Mouse (Mus musculus) lung, postnatal 25 days (tissue): ENCODE data around the gene Ephb1.

Experiments
- DNase-seq: peaks from one replicate; pipeline ENCODE4 v3.0.0; 2022; ENCODE audit warnings: low spot score

Ephb1 gene

GRCm38 (mm10) chr9:102352186-102353055 lies 2.1 kb downstream of the Ephb1 start:
- no peak for DNase-seq

- DNase-seq, result no peak
Measured at GRCm38 (mm10) chr9:102351721-102352120, 2.8 kb downstream of the Ephb1 start.

DNA sequence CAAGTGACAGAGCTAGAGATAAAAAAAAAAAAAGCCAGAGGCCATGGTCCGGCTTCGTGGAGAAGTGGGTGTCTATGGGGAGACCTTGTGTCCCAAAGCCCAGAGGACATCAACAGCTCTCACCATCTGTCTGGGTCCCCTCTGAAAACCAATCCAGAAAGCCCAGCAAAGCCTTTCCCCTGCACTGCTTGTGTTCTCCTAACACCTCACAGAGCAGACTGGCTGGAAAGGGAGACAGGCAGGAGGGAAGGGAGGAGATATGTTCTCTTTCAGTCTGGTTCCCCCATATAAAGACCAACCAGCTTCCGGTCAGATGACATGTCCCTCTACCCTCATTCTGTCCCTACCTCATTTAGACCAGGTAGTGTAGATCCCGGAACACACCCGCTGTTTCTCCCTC lies 3.3 kb downstream of the Ephb1 start:
- no peak for DNase-seq

DNA sequence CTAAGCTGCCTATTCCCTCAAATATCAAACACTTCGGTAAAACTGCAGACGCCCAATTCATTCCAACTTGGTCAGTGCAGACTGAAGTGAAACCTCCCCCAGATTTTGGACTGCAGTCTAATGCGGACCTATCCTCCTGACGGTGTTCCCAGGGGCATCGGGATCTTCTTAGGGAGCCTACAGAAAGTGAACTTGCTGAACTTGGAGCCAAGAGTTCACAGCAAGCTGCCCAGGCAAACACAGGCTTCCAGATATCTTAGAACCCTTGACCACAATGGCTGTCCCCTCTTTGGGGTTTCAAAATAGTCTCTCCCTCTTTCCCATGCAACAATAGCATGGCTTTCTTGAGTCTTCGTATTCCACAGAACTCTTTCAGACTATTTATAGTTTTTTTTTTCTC lies 3.8 kb downstream of the Ephb1 start:
- DNase-seq, result no peak

- DNase-seq, result no peak
Measured at GRCm38 (mm10) chr9:102350076-102350475, 4.4 kb downstream of the Ephb1 start.

DNA sequence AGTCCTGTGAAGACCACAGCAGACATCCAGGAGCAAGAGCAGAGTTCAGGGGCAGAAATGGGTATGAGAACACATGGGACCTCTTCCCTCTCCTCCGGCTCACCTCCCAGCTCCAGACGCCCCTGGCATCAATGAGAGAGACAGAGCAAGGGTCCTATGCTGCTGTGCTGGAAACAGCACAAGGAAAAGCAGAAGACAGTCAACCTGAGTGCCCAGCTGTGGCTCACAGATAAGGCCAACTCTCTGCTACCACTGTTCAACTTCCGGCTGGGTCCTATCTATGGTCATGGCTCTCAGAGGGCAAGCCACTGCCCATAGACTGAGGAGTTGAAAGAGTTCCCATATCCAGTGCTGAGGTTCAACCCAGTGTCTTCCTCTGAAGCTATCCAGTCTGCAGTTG lies 7.7 kb downstream of the Ephb1 start:
- DNase-seq, result no peak

DNA sequence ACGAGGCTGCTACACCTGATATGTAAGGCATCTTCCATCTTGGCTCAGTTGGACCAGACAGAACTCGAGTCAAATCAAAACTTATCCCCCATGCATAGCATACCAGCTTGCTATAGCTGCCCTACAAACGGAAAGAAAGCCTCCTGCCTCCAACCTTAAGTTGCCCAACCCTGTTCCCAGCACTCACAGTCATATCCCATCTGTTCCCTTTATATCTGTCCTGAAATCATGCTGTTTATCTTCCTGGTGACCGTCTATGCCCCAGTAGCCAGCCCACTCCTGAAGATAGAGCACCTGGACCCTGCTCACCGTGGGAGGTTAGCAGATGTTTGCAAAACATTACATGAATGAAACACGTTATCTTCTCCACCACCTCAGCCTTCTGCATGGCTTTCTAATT lies 9.0 kb downstream of the Ephb1 start:
- no peak for DNase-seq

GRCm38 (mm10) chr9:102345047-102345446 lies 9.4 kb downstream of the Ephb1 start:
- DNase-seq, result no peak

- DNase-seq, result no peak
Measured at GRCm38 (mm10) chr9:102344086-102344930, 10.2 kb downstream of the Ephb1 start.

DNA sequence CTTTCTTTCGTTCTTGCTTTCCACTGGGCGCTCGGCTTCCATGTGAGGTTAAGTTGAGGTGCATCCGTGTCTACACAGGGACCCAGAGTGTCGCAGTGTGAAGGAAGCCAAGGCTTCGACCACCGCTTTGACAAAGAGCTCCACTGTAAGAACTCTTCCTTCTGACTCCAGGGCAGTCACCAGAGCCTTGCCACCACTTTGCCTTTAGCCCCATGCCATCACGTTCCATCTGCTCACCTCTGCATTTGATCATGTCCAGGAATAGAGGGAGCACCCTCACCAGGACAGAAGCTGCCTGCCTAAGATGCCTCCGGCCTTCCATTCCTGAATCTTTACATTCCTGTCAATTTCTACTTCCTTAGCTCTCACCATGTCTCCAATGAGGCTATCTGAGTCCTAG lies 11.4 kb downstream of the Ephb1 start:
- DNase-seq, result no peak

- DNase-seq, result no peak
Measured at GRCm38 (mm10) chr9:102342026-102342425, 12.5 kb downstream of the Ephb1 start.

- DNase-seq, result no peak
Measured at GRCm38 (mm10) chr9:102340768-102341167, 13.7 kb downstream of the Ephb1 start.

- DNase-seq, result no peak
Measured at GRCm38 (mm10) chr9:102335571-102336282, 18.8 kb downstream of the Ephb1 start.

- DNase-seq, result no peak
Measured at GRCm38 (mm10) chr9:102330266-102331060, 24.0 kb downstream of the Ephb1 start.

DNA sequence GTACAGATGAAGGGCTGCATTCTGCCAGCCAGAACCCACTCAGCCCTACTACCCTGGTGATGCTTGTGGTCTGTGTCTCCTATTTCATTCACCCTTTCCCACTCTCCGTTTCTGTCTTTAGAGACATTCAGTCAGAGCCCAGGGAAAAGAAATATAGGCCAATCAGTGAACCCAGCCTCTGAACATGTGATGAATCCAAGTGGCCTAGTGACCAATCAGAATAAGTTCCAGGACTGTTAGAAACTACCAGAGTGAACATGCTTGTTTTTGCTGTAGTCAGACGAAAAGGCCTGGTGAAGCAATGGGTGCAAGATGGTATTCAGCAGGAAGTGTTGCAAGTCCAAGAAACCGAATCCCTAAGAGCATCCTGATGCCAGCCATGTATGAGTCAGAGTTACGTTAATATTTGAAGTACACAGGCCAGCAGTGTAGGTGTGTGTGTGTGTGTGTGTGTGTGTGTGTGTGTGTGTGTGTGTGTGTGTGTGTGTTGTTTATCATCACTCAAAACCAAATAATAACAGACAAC lies 26.8 kb downstream of the Ephb1 start:
- no peak for DNase-seq

- DNase-seq, result no peak
Measured at GRCm38 (mm10) chr9:102315436-102315835, 39.1 kb downstream of the Ephb1 start.

DNA sequence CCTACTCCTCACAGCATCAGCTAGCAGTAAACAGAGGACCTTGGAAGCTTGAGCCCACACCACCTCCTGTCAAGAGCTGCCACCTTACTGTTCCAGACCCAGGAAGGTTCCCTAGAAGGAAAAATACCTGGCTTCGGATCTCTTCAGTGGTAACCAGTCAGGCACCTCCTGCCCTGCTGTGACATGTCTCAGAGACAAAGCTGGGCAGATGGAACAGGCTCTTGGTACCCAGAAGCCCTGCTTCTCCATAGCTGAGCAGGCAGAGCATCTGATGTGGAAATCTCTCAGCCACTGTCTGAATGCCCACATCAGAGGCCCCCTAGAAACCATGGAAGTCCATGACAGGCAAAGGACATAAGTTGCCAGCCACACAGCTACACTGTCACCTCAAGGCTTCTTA lies 39.7 kb downstream of the Ephb1 start:
- no peak for DNase-seq

DNA sequence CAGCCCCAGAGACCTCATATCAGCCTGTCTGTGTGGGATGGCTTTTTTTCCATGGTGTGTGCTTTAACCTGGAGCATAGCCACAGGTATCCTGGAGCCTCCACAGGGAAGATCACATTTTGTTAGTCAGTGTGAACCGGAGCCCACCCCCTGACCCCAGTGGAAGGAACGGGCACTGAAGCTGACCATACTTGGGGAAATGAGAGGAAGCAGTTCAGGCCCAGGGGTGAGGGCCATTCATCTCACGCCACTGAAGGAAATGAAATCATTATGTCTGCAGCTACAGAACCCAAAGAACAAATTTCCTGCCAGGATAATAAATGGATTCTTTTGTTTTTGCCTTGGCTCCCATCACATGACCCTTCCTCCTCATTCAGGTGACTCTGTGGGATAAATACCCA lies 44.1 kb downstream of the Ephb1 start:
- DNase-seq, result peak; percentile 6

DNA sequence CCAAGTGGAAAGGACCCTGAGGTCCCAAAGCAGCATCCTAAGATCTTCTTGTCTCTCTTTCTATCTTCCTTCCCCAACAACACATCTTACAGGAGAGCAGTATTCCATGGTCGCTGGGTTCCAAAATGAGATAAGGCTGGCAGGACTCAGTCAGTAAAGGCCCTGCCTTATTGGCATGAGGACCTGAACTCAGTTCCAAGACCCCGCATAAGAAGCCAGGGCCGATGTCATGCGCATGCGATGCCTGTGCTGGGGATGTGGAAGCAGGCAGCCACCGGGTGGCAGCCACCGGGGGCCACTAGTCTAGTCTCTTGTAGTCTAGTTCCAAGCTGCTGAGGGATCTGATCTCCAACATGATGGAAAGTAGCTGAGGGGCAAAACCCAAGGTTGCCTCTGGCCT lies 45.2 kb downstream of the Ephb1 start:
- no peak for DNase-seq

- DNase-seq, result no peak
Measured at GRCm38 (mm10) chr9:102307656-102308055, 46.8 kb downstream of the Ephb1 start.

DNA sequence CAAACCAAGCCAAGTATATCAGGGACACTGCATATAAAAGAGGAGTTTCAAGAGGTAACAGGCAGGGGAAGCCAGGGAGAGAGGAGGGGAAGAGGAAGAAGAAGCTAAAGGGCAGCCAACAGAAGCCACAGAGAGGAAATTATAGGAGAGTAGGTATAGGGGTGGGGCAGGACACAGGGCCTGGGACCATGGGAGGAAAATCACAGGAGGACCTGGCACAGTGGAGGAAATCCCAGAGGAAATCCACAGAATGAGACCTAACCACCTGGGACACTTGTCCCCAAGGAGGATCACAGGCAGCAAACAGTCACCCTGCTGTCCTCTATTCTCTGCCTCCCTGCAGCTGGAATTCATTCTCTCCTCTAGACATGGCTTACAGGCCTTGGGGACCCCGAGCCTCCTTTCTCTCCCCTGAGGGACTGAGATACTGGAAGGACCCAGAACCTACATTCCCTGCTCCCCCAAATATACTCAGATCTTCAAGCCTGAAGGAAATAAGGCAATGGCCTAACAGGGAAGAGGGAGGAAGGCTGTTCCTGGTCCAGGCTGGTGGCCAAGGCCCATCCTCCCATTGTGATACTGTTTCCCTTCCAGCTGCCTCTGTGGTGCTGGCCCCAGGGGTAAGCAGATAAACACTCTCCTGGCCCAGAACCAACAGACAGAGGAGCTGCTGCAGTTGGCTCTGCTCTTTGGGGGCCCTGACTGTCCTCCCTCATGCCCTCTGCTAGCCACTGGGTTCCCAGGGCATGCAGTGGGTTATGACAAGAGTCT lies 47.7 kb downstream of the Ephb1 start:
- DNase-seq, result peak; percentile 63
